Mouse (Mus musculus) hindbrain, postnatal 0 days (tissue): ENCODE measurements at regions not wholly inside any gene's neighbourhood (a gene's known extent, or its start where the extent isn't known, plus 50 kb on each side); places are given as distances from the start of the nearest gene placed in this dataset.

Source experiments
- ATAC-seq: fragments of 200-750 bp; cut with Nextera tagmentation; 2 replicates; pipeline ENCODE4 v1.8.0; 2017; ENCODE audit warnings: mild to moderate bottlenecking, moderate TSS enrichment, moderate library complexity
- DNase-seq: peaks from one replicate; pipeline ENCODE4 v3.0.0-alpha.2; 2015; ENCODE audit warnings: low spot score
- H3K27ac ChIP-seq: fragments of 300-500 bp; sonication (generic); 2 replicates; pipeline ENCODE4 v1.5.1; 2014; ENCODE audit warnings: mild to moderate bottlenecking
- H3K27me3 ChIP-seq: fragments of 300-500 bp; sonication (generic); 2 replicates; pipeline ENCODE4 v1.6.1; 2014; ENCODE audit warnings: low read length, mixed read lengths; ENCODE audit not compliant: insufficient read depth
- H3K36me3 ChIP-seq: fragments of 300-500 bp; sonication (generic); 2 replicates; pipeline ENCODE4 v1.6.1; 2014; ENCODE audit warnings: low read length, mixed read lengths; ENCODE audit not compliant: insufficient read depth
- H3K4me1 ChIP-seq: fragments of 300-500 bp; sonication (generic); 2 replicates; pipeline ENCODE4 v1.6.1; 2014; ENCODE audit warnings: antibody characterized with exemption, low read length, mixed read lengths; ENCODE audit not compliant: insufficient read depth
- H3K4me2 ChIP-seq: fragments of 300-500 bp; sonication (generic); 2 replicates; pipeline ENCODE4 v1.6.1; 2014; ENCODE audit warnings: low read depth, mild to moderate bottlenecking, low read length, moderate library complexity, mixed read lengths
- H3K4me3 ChIP-seq: fragments of 300-500 bp; sonication (generic); 2 replicates; pipeline ENCODE4 v1.5.1; 2014; ENCODE audit warnings: low read length
- H3K9ac ChIP-seq: fragments of 300-500 bp; sonication (generic); replicated peaks from 2 replicates; pipeline ENCODE4 v1.6.1; 2014; ENCODE audit warnings: mild to moderate bottlenecking, low read length, moderate library complexity, mixed read lengths
- H3K9me3 ChIP-seq: fragments of 300-500 bp; sonication (generic); 2 replicates; pipeline ENCODE4 v1.6.1; 2016; ENCODE audit warnings: low read length, mixed read lengths
- CTCF ChIP-seq: IDR thresholded peaks from 2 replicates; pipeline ENCODE4 v1.5.1; 2016; ENCODE audit warnings: antibody characterized with exemption, control low read depth, low read depth
- WGBS: fragments of 180-500 bp; shearing (Covaris S2); extraction: QIAGEN DNeasy Blood & Tissue Kit; methylation state at CpG from one replicate; pipeline ENCODE4 v1.1.7; 2014; 5-methylcytosine and 5-hydroxymethylcytosine counted together

- 55% methylated on average over 7 of the region's 7 CpGs for WGBS
- Histone ChIP-seq H3K27ac (no peak overlapping the region), H3K27me3 (no peaks in the 10 kb centered on the region), H3K4me2 (no peak overlapping the region), H3K4me1 (no peaks in the 10 kb centered on the region), H3K4me3 (no peak overlapping the region), H3K9ac (no peak overlapping the region), H3K9me3 (no peaks in the 10 kb centered on the region), H3K36me3 (no peaks in the 10 kb centered on the region)
- DNase-seq: no peak
- no peak for TF ChIP-seq CTCF
- ATAC-seq: no peak
These were observed 84.3 kb upstream of the Meis1 start for GRCm38 (mm10) chr11:19102981-19103568.

GRCm38 (mm10) chr11:19107180-19107579, 88.4 kb upstream of the Meis1 start:
- Histone ChIP-seq H3K4me3 (no peak overlapping the region), H3K4me1 (no peaks in the 10 kb centered on the region), H3K36me3 (no peaks in the 10 kb centered on the region), H3K9me3 (no peaks in the 10 kb centered on the region), H3K27ac (no peak overlapping the region), H3K9ac (no peak overlapping the region), H3K27me3 (no peaks in the 10 kb centered on the region), H3K4me2 (no peak overlapping the region)
- DNase-seq: no peak
- no peak for ATAC-seq
- TF ChIP-seq CTCF: no peak
- 47% methylated on average over 6 of the region's 6 CpGs for WGBS

GRCm38 (mm10) chr11:19109055-19109454, 90.3 kb upstream of the Meis1 start:
- H3K4me2 ChIP-seq: no peak overlapping the region
- DNase-seq: no peak
- H3K4me1 ChIP-seq: no peaks in the 10 kb centered on the region
- H3K36me3 ChIP-seq: no peaks in the 10 kb centered on the region
- no peaks in the 10 kb centered on the region for H3K9me3 ChIP-seq
- H3K27ac ChIP-seq: no peak overlapping the region
- ATAC-seq: no peak
- WGBS: 59% methylated on average over 4 of the region's 4 CpGs
- H3K27me3 ChIP-seq: no peaks in the 10 kb centered on the region
- H3K4me3 ChIP-seq: no peak overlapping the region
- TF ChIP-seq CTCF: no peak
- H3K9ac ChIP-seq: no peak overlapping the region

GRCm38 (mm10) chr11:19111916-19112575, 93.3 kb upstream of the Meis1 start:
- H3K4me3 ChIP-seq: no peak overlapping the region
- no peaks in the 10 kb centered on the region for H3K27me3 ChIP-seq
- ATAC-seq: no peak
- H3K9me3 ChIP-seq: no peaks in the 10 kb centered on the region
- WGBS: 30% methylated on average over 7 of the region's 7 CpGs
- no peaks in the 10 kb centered on the region for H3K4me1 ChIP-seq
- TF ChIP-seq CTCF: no peak
- H3K27ac ChIP-seq: no peak overlapping the region
- peak; percentile 71 for DNase-seq
- no peaks in the 10 kb centered on the region for H3K36me3 ChIP-seq
- H3K9ac ChIP-seq: no peak overlapping the region
- no peak overlapping the region for H3K4me2 ChIP-seq

GRCm38 (mm10) chr11:19117121-19117520, 98.3 kb upstream of the Meis1 start:
- ATAC-seq (no peak), DNase-seq (no peak)
- no peaks in the 10 kb centered on the region for H3K36me3 ChIP-seq
- whole genome bisulfite sequencing: 67% methylated on average over 2 of the region's 2 CpGs
- H3K4me3 ChIP-seq: no peak overlapping the region
- H3K4me1 ChIP-seq: peaks cover 6% of the 10 kb centered on the region
- no peak overlapping the region for H3K9ac ChIP-seq
- no peaks in the 10 kb centered on the region for H3K9me3 ChIP-seq
- no peak overlapping the region for H3K4me2 ChIP-seq
- H3K27me3 ChIP-seq: no peaks in the 10 kb centered on the region
- H3K27ac ChIP-seq: no peak overlapping the region
- no peak for TF ChIP-seq CTCF

- DNase-seq (peak; percentile 46), ATAC-seq (no peak)
- H3K27me3 ChIP-seq: no peaks in the 10 kb centered on the region
- no peak overlapping the region for H3K4me2 ChIP-seq
- no peaks in the 10 kb centered on the region for H3K9me3 ChIP-seq
- H3K9ac ChIP-seq: no peak overlapping the region
- H3K4me3 ChIP-seq: no peak overlapping the region
- WGBS: 42% methylated on average over 4 of the region's 4 CpGs
- no peak overlapping the region for H3K27ac ChIP-seq
- TF ChIP-seq CTCF: no peak
- H3K4me1 ChIP-seq: peaks cover 6% of the 10 kb centered on the region
- H3K36me3 ChIP-seq: no peaks in the 10 kb centered on the region
These were observed 99.5 kb upstream of the Meis1 start for GRCm38 (mm10) chr11:19118258-19118657.
